8 mouse cellular contexts compared by ENCODE assay signal in genomic region chr5:134456503-134456962, GRCm38 (mm10). TPM values are rescaled to one million over a fixed set of nuclear protein-coding genes. Genes with fewer than 3 reads are reported as not detected.
DNase-seq lines count a peak whose midpoint lies in the region; ATAC-seq and TF ChIP-seq lines count a peak whose summit lies in the region.

Gtf2ird1 (minus strand) TSS chr5:134456716.

- peak within 1 kb of the TSS; percentile 83 for H3K4me3 ChIP-seq in embryonic facial prominence, embryonic 15.5 days (replicated peaks)
- H3K4me3 ChIP-seq in heart, embryonic 11.5 days (ENCODE audit: low read depth, low read length): peak within 1 kb of the TSS; percentile 78
- H3K4me3 ChIP-seq in kidney, embryonic 15.5 days (replicated peaks): peak within 1 kb of the TSS; percentile 69
- H3K4me3 ChIP-seq in limb, embryonic 14.5 days (replicated peaks; ENCODE audit: low read length): peak within 1 kb of the TSS; percentile 78
- H3K4me3 ChIP-seq in midbrain, embryonic 15.5 days: peak within 1 kb of the TSS; percentile 88
- peak within 1 kb of the TSS; percentile 75 for H3K4me3 ChIP-seq in stomach, postnatal 0 days (ENCODE audit: low read depth, low read length)

- H3K27me3 ChIP-seq in embryonic facial prominence, embryonic 15.5 days: no peaks in the 10 kb centered on the region
- H3K27me3 ChIP-seq in heart, embryonic 11.5 days (ENCODE audit: control insufficient read depth, insufficient read depth, low read length): no peaks in the 10 kb centered on the region
- no peaks in the 10 kb centered on the region for H3K27me3 ChIP-seq in kidney, embryonic 15.5 days
- H3K27me3 ChIP-seq in limb, embryonic 14.5 days (ENCODE audit: control insufficient read depth, insufficient read depth, low read length): no peaks in the 10 kb centered on the region
- no peaks in the 10 kb centered on the region for H3K27me3 ChIP-seq in midbrain, embryonic 15.5 days (replicated peaks)
- no peaks in the 10 kb centered on the region for H3K27me3 ChIP-seq in stomach, postnatal 0 days (ENCODE audit: control insufficient read depth, insufficient read depth, low read length)

- TF ChIP-seq EP300 in stomach, postnatal 0 days (optimal IDR thresholded peaks at IDR 0.05): no peak

- peak within 1 kb of the TSS; percentile 92 for H3K27ac ChIP-seq in embryonic facial prominence, embryonic 15.5 days (replicated peaks)
- peak within 1 kb of the TSS; percentile 89 for H3K27ac ChIP-seq in heart, embryonic 11.5 days (ENCODE audit: low read depth, low read length)
- H3K27ac ChIP-seq in kidney, embryonic 15.5 days: peak within 1 kb of the TSS; percentile 91
- H3K27ac ChIP-seq in limb, embryonic 14.5 days (replicated peaks; ENCODE audit: low read depth, low read length): peak within 1 kb of the TSS; percentile 95
- H3K27ac ChIP-seq in midbrain, embryonic 15.5 days: peak within 1 kb of the TSS; percentile 91
- H3K27ac ChIP-seq in stomach, postnatal 0 days (replicated peaks): peak within 1 kb of the TSS; percentile 86

- H3K9me3 ChIP-seq in embryonic facial prominence, embryonic 15.5 days (replicated peaks): no peaks in the 10 kb centered on the region
- no peaks in the 10 kb centered on the region; the same call in 1 of the 2 replicates for H3K9me3 ChIP-seq in heart, embryonic 11.5 days (replicated peaks; ENCODE audit: control insufficient read depth, low read length)
- 0 out of 2 replicates have a peak, but pooled peaks cover 6% of the 10 kb centered on the region for H3K9me3 ChIP-seq in kidney, embryonic 15.5 days (replicated peaks)
- H3K9me3 ChIP-seq in limb, embryonic 14.5 days (ENCODE audit: control insufficient read depth, low read length): peaks cover 8% of the 10 kb centered on the region; the same call in 1 of the 2 replicates
- H3K9me3 ChIP-seq in midbrain, embryonic 15.5 days: no peaks in the 10 kb centered on the region
- no peaks in the 10 kb centered on the region for H3K9me3 ChIP-seq in stomach, postnatal 0 days (ENCODE audit: control insufficient read depth, low read length)

- H3K4me1 ChIP-seq in embryonic facial prominence, embryonic 15.5 days: peaks cover 29% of the 10 kb centered on the region
- peaks cover 17% of the 10 kb centered on the region for H3K4me1 ChIP-seq in heart, embryonic 11.5 days (ENCODE audit: control insufficient read depth, insufficient read depth, low read length)
- peaks cover 26% of the 10 kb centered on the region for H3K4me1 ChIP-seq in kidney, embryonic 15.5 days
- peaks cover 14% of the 10 kb centered on the region for H3K4me1 ChIP-seq in limb, embryonic 14.5 days (ENCODE audit: control insufficient read depth, insufficient read depth, low read length)
- peaks cover 25% of the 10 kb centered on the region for H3K4me1 ChIP-seq in midbrain, embryonic 15.5 days
- no peaks in the 10 kb centered on the region for H3K4me1 ChIP-seq in stomach, postnatal 0 days (replicated peaks; ENCODE audit: control insufficient read depth, insufficient read depth)

- peak within 1 kb of the TSS; percentile 83 for H3K4me2 ChIP-seq in embryonic facial prominence, embryonic 15.5 days (replicated peaks)
- peak within 1 kb of the TSS; percentile 91 for H3K4me2 ChIP-seq in heart, embryonic 11.5 days
- peak within 1 kb of the TSS; percentile 85 for H3K4me2 ChIP-seq in kidney, embryonic 15.5 days
- peak within 1 kb of the TSS; percentile 68 for H3K4me2 ChIP-seq in limb, embryonic 14.5 days (replicated peaks; ENCODE audit: low read depth, low read length, severe bottlenecking)
- H3K4me2 ChIP-seq in midbrain, embryonic 15.5 days: peak within 1 kb of the TSS; percentile 66
- H3K4me2 ChIP-seq in stomach, postnatal 0 days (replicated peaks; ENCODE audit: low read depth): peak within 1 kb of the TSS; percentile 92

- peak; percentile 83 for ATAC-seq in embryonic facial prominence, embryonic 15.5 days (ENCODE audit: insufficient number of reproducible peaks, low FRiP score, low TSS enrichment, low read depth)
- peak; percentile 53; the same call in 1 of the 2 replicates for ATAC-seq in heart, embryonic 11.5 days (replicated peaks; ENCODE audit: insufficient number of reproducible peaks, low FRiP score, low TSS enrichment)
- ATAC-seq in kidney, embryonic 15.5 days (replicated peaks; ENCODE audit: low FRiP score): peak; percentile 76
- ATAC-seq in limb, embryonic 14.5 days (ENCODE audit: low FRiP score, low read depth): peak; percentile 90
- ATAC-seq in midbrain, embryonic 15.5 days (replicated peaks): peak; percentile 90
- ATAC-seq in stomach, postnatal 0 days (ENCODE audit: low FRiP score, low TSS enrichment): peak; percentile 90

- 1% methylated on average over 43 of the region's 44 CpGs for WGBS in embryonic facial prominence, embryonic 15.5 days
- 1% methylated on average over 43 of the region's 44 CpGs for WGBS in heart, embryonic 11.5 days (ENCODE audit: insufficient replicate concordance)
- under 1% methylated on average over 44 of the region's 44 CpGs for WGBS in kidney, embryonic 15.5 days
- under 1% methylated on average over 43 of the region's 44 CpGs for WGBS in limb, embryonic 14.5 days
- WGBS in midbrain, embryonic 15.5 days: 1% methylated on average over 42 of the region's 44 CpGs
- WGBS in stomach, postnatal 0 days: under 1% methylated on average over 42 of the region's 44 CpGs

- TF ChIP-seq CTCF in stomach, postnatal 0 days (IDR thresholded peaks at IDR 0.05; ENCODE audit: low read depth): no peak

- TF ChIP-seq POLR2A in limb, embryonic 14.5 days (IDR thresholded peaks at IDR 0.05; ENCODE audit: borderline replicate concordance, extremely low read depth, insufficient read depth, insufficient read length): 0 out of 2 replicates have a peak, but pooled peaks have one; percentile 8

- DNase-seq in A20 (ENCODE audit: low read depth, low spot score): peak; percentile 72
- peak; percentile 42 to 65 for DNase-seq in adrenal gland, postnatal 4 days (ENCODE audit: low spot score in 2 of 2)
- peak; percentile 75 for DNase-seq in limb, embryonic 14.5 days (ENCODE audit: low spot score)
- peak; percentile 88 for DNase-seq in stomach, postnatal 0 days (ENCODE audit: low spot score)

- peak within 1 kb of the TSS; percentile 82 for H3K9ac ChIP-seq in embryonic facial prominence, embryonic 15.5 days
- H3K9ac ChIP-seq in heart, embryonic 11.5 days (ENCODE audit: low read depth, low read length): peak within 1 kb of the TSS; percentile 86
- peak within 1 kb of the TSS; percentile 84 for H3K9ac ChIP-seq in kidney, embryonic 15.5 days
- peak within 1 kb of the TSS; percentile 92 for H3K9ac ChIP-seq in limb, embryonic 14.5 days (ENCODE audit: low read depth, low read length, severe bottlenecking)
- H3K9ac ChIP-seq in midbrain, embryonic 15.5 days: peak within 1 kb of the TSS; percentile 94
- H3K9ac ChIP-seq in stomach, postnatal 0 days (ENCODE audit: low read length): peak within 1 kb of the TSS; percentile 89

- peaks cover 6% of the 10 kb centered on the region; the same call in 1 of the 2 replicates for H3K36me3 ChIP-seq in embryonic facial prominence, embryonic 15.5 days
- peaks cover 6% of the 10 kb centered on the region; the same call in 1 of the 2 replicates for H3K36me3 ChIP-seq in heart, embryonic 11.5 days (ENCODE audit: control insufficient read depth, insufficient read depth, low read length)
- H3K36me3 ChIP-seq in kidney, embryonic 15.5 days: peaks cover 10% of the 10 kb centered on the region
- peaks cover 14% of the 10 kb centered on the region for H3K36me3 ChIP-seq in limb, embryonic 14.5 days (ENCODE audit: control insufficient read depth, insufficient read depth, low read length)
- H3K36me3 ChIP-seq in midbrain, embryonic 15.5 days (replicated peaks): no peaks in the 10 kb centered on the region; the same call in 1 of the 2 replicates
- no peaks in the 10 kb centered on the region for H3K36me3 ChIP-seq in stomach, postnatal 0 days (ENCODE audit: control insufficient read depth, insufficient read depth, low read length)

RNA-seq across cellular contexts. Expression of gene Gtf2ird1, which starts in this region (rescaled TPM):
- 100 to 1,000 TPM in 1 of 2 experiments, 10 to 100 TPM in 1; 93.5 to 104 TPM for total RNA-seq in adrenal gland, postnatal 4 days (2021)
- polyA plus RNA-seq in embryonic facial prominence, embryonic 15.5 days (2015; fragmentation: Nextera tagmentation; extraction: Ambion mirVana): 114 and 123 TPM in 2 replicates
- polyA plus RNA-seq in heart, embryonic 11.5 days (2014; fragmentation: Nextera tagmentation; extraction: Ambion mirVana): 49.0 and 55.7 TPM in 2 replicates
- polyA plus RNA-seq in kidney, embryonic 15.5 days (2015; fragmentation: Nextera tagmentation; extraction: Ambion mirVana): 77.5 and 84.3 TPM in 2 replicates
- 99.0 and 113 TPM in 2 replicates for polyA plus RNA-seq in limb, embryonic 14.5 days (2012; rRNA removed)
- 100 and 103 TPM in 2 replicates for polyA plus RNA-seq in limb, embryonic 14.5 days (2014; fragmentation: Nextera tagmentation; extraction: Ambion mirVana)
- 89.0 and 90.2 TPM in 2 replicates for polyA plus RNA-seq in midbrain, embryonic 15.5 days (2015; fragmentation: Nextera tagmentation; extraction: Ambion mirVana)
- polyA plus RNA-seq in stomach, postnatal 0 days (2015; fragmentation: Nextera tagmentation; extraction: Ambion mirVana): 42.4 and 47.0 TPM in 2 replicates

Comparison
In these comparisons a context has a peak if more than half of its experiments do, and no peak if none do; other contexts are left out.
1. Peak in every context shown above with its lines: DNase-seq, ATAC-seq, H3K4me3 ChIP-seq and H3K27ac ChIP-seq.